13 mouse cellular contexts compared by ENCODE assay signal in the genomic region with DNA sequence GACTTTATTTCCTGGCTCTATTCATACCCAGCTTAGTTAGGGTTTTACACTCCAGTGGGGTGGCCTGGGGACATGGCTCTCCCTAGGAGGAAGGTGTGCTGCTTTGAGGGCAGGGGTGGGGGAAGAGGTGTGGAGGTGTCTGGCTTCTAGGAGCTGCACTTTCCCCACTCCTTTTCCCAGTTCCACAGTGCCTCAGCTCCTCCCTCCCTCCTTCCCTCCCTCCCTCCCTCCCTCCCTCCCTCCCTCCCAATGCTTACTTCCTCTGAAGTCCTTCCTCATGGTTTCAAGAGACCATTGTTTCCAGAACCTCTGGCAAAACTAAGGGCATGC. TPM values are rescaled to one million over a fixed set of nuclear protein-coding genes. Genes with fewer than 3 reads are reported as not detected.
A peak's percentile ranks its signal among the peaks of the same experiment; 100 is the strongest.
DNase-seq lines count a peak whose midpoint lies in the region; ATAC-seq and TF ChIP-seq lines count a peak whose summit lies in the region.
"Had no signal": no experiment of that assay in that cellular context is flagged by ENCODE, and none has a peak within 500 bp of the region (broad histone marks: within the 10 kb centered on the region; RNA-seq: fewer than 3 reads in every experiment).

No protein-coding gene starts in this region.

- H3K27me3 ChIP-seq in intestine, postnatal 0 days (replicated peaks; ENCODE audit: control insufficient read depth, insufficient read depth, low read length) = no peaks in the 10 kb centered on the region
- H3K27me3 ChIP-seq in limb, embryonic 12.5 days = no peaks in the 10 kb centered on the region
- H3K27me3 ChIP-seq: embryonic facial prominence, embryonic 15.5 days had no signal

- no peak overlapping the region for H3K4me3 ChIP-seq in intestine, postnatal 0 days (ENCODE audit: low read depth, low read length)
- no peak overlapping the region for H3K4me3 ChIP-seq in limb, embryonic 12.5 days (replicated peaks)
- H3K4me3 ChIP-seq: embryonic facial prominence, embryonic 15.5 days; myocyte had no signal

- no peaks in the 10 kb centered on the region for H3K9me3 ChIP-seq in intestine, postnatal 0 days (ENCODE audit: control insufficient read depth)
- H3K9me3 ChIP-seq in limb, embryonic 12.5 days = no peaks in the 10 kb centered on the region
- H3K9me3 ChIP-seq: embryonic facial prominence, embryonic 15.5 days had no signal

- peak overlapping the region; percentile 35; the same call in 1 of the 2 replicates for H3K27ac ChIP-seq in intestine, postnatal 0 days (ENCODE audit: low read depth, low read length)
- H3K27ac ChIP-seq in limb, embryonic 12.5 days = peak overlapping the region; percentile 24
- H3K27ac ChIP-seq: embryonic facial prominence, embryonic 15.5 days had no signal

- no peak overlapping the region for H3K4me2 ChIP-seq in intestine, postnatal 0 days (replicated peaks; ENCODE audit: low read depth)
- H3K4me2 ChIP-seq in limb, embryonic 12.5 days = no peak overlapping the region
- H3K4me2 ChIP-seq: embryonic facial prominence, embryonic 15.5 days had no signal

- peak; percentile 88 for ATAC-seq in intestine, postnatal 0 days
- ATAC-seq in limb, embryonic 12.5 days (ENCODE audit: insufficient number of reproducible peaks, insufficient read depth, low FRiP score, low TSS enrichment, low read depth) = 0 out of 2 replicates have a peak, but pooled peaks have one; percentile 56

- DNase-seq in kidney, adult 11 months = peak; percentile 46
- no peak for DNase-seq in kidney, adult 18-20 months
- peak; percentile 40 for DNase-seq in ZHBTc4 (ENCODE audit: low read depth, low spot score)
- DNase-seq in spleen, adult 18-20 months = no peak
- DNase-seq in urinary bladder, adult 18-20 months (ENCODE audit: low spot score in 2 of 2) = no peak
- DNase-seq in cerebellum, adult 9-11 months = no peak
- DNase-seq: cerebellum, adult 2 months; lung, adult 18-20 months; thymus, adult 18-20 months had no signal

- no peaks in the 10 kb centered on the region for H3K4me1 ChIP-seq in intestine, postnatal 0 days (replicated peaks; ENCODE audit: control insufficient read depth, insufficient read depth, low read length)
- peaks cover 15% of the 10 kb centered on the region for H3K4me1 ChIP-seq in limb, embryonic 12.5 days (replicated peaks)

- H3K9ac ChIP-seq in intestine, postnatal 0 days (ENCODE audit: low read depth, low read length) = no peak overlapping the region
- H3K9ac ChIP-seq in limb, embryonic 12.5 days (replicated peaks) = no peak overlapping the region
- H3K9ac ChIP-seq: embryonic facial prominence, embryonic 15.5 days had no signal

- TF ChIP-seq CTCF in intestine, postnatal 0 days (IDR thresholded peaks at IDR 0.05; ENCODE audit: low read depth) = no peak

- H3K36me3 ChIP-seq in intestine, postnatal 0 days (ENCODE audit: control insufficient read depth, insufficient read depth) = peaks cover 27% of the 10 kb centered on the region; the same call in 1 of the 2 replicates
- peaks cover 76% of the 10 kb centered on the region for H3K36me3 ChIP-seq in limb, embryonic 12.5 days

RNA-seq across cellular contexts. Expression of a gene that starts 33.2 kb away (rescaled TPM):
- 5.0 and 6.1 TPM in 2 replicates for polyA plus RNA-seq in intestine, postnatal 0 days (2015; fragmentation: Nextera tagmentation; extraction: Ambion mirVana)
- 9.4 and 9.5 TPM in 2 replicates for polyA plus RNA-seq in limb, embryonic 12.5 days (2016; fragmentation: Nextera tagmentation; extraction: Ambion mirVana)
- polyA plus RNA-seq: myocyte had no signal

RNA-seq across cellular contexts. Expression of a gene that starts 37.0 kb away (rescaled TPM):
- 32.7 and 35.0 TPM in 2 replicates for polyA plus RNA-seq in intestine, postnatal 0 days (2015; fragmentation: Nextera tagmentation; extraction: Ambion mirVana)
- polyA plus RNA-seq in limb, embryonic 12.5 days (2016; fragmentation: Nextera tagmentation; extraction: Ambion mirVana) = 142 and 146 TPM in 2 replicates

Comparison
In these comparisons a context has a peak if more than half of its experiments do, and no peak if none do; other contexts are left out.
1. DNase-seq: peak in kidney, adult 11 months (single experiment) and ZHBTc4 (single experiment); none in kidney, adult 18-20 months (single experiment), spleen, adult 18-20 months (0 of 2), urinary bladder, adult 18-20 months (0 of 2) and cerebellum, adult 9-11 months (single experiment).